Mouse (Mus musculus) kidney, adult 2 months (tissue): ENCODE results near the gene Zswim5.

Experiments used
- CTCF ChIP-seq: fragments of 200-500 bp; conservative IDR thresholded peaks from 2 replicates; pipeline ENCODE4 v1.5.1; 2011; ENCODE audit warnings: low read depth, mild to moderate bottlenecking, control low read depth, low read length, moderate library complexity, mixed read lengths; ENCODE audit not compliant: insufficient read depth, insufficient read length
- POLR2A ChIP-seq: fragments of 200-500 bp; IDR thresholded peaks from one replicate; pipeline ENCODE4 v1.6.1; 2011; ENCODE audit warnings: low read depth, low read length, control low read depth

DNA sequence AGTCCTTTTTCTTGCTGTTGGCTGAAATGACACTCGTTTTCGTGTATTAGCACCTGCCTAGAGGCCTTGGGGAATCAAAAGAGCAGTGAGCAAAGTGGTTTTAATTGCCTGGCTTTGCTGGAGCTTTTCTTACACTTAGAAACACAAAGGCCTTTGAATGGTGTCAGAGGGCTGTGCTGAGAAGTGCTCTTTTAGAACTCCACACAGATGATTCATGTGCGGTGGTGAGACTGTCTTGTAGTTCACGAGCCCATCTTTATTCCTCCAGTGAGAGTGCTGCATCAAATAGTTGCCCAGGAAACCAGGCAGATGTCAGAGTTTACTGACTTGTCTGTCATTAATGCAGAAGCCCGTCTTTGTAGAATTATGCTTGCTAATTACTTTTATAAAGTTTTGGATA is 66.9 kb downstream of the Zswim5 start:
- TF ChIP-seq CTCF (no peak), POLR2A (no peak)
